Mouse (Mus musculus) liver, embryonic 18 days (tissue): ENCODE data around the gene Grb14. TPM values are rescaled to one million over a fixed set of nuclear protein-coding genes. Genes with fewer than 3 reads are reported as not detected.

Experiments
- polyA plus RNA-seq: library from polyadenylated mRNA; depleted of rRNA; stranded (reverse); fragments of >200 nt; gene quantifications from 2 replicates; pipeline ENCODE4 v1.2.3, GENCODE M21; 2012; rRNA removed

The Grb14 gene
- 8.3 and 8.9 TPM in 2 replicates for polyA plus RNA-seq

GRCm38 (mm10) chr2:65024887-65025286 is at the start of gene Grb14:
Grb14 (minus strand) TSS chr2:65024987.

Other genes starting within 250 kb of the Grb14 start
- 6.6 and 7.7 TPM in 2 replicates for gene Cobll1, start 214.4 kb upstream of the Grb14 start, polyA plus RNA-seq